Mouse (Mus musculus): ENCODE data around the gene Serpinb8. TPM values are rescaled to one million over a fixed set of nuclear protein-coding genes. Genes with fewer than 3 reads are reported as not detected.

Serpinb8 gene
- polyA plus RNA-seq, 1 experiment: 3.6 TPM

- no peaks in the 10 kb centered on the region for H3K36me3 ChIP-seq (ENCODE audit: control insufficient read depth, insufficient read depth, low read length, poor library complexity, severe bottlenecking)
- H3K9ac ChIP-seq (ENCODE audit: low read depth, poor library complexity, severe bottlenecking): no peak overlapping the region
- no peaks in the 10 kb centered on the region for H3K9me3 ChIP-seq (replicated peaks; ENCODE audit: control insufficient read depth, insufficient read depth, low read length, poor library complexity, severe bottlenecking)
- H3K27me3 ChIP-seq (ENCODE audit: control insufficient read depth, insufficient read depth, low read length, poor library complexity, severe bottlenecking): no peaks in the 10 kb centered on the region
- no peak overlapping the region for H3K4me3 ChIP-seq (ENCODE audit: low read depth, low read length)
- no peaks in the 10 kb centered on the region for H3K4me1 ChIP-seq (ENCODE audit: control insufficient read depth, insufficient read depth, low read length)
- no peak overlapping the region for H3K27ac ChIP-seq (ENCODE audit: insufficient read depth, low read length)
- TF ChIP-seq POLR2A (IDR thresholded peaks at IDR 0.05; ENCODE audit: insufficient read depth, low read length): no peak
- no peak for TF ChIP-seq CTCF (IDR thresholded peaks at IDR 0.05; ENCODE audit: low read depth, low read length)
- TF ChIP-seq EP300 (IDR thresholded peaks at IDR 0.05; ENCODE audit: insufficient read depth, low read depth, low read length): no peak
Measured at GRCm38 (mm10) chr1:107622017-107622416, 32.2 kb downstream of the Serpinb8 start.

GRCm38 (mm10) chr1:107635936-107636335 lies 46.1 kb downstream of the Serpinb8 start:
- no peak for TF ChIP-seq EP300 (IDR thresholded peaks at IDR 0.05; ENCODE audit: insufficient read depth, low read depth, low read length)
- TF ChIP-seq POLR2A (IDR thresholded peaks at IDR 0.05; ENCODE audit: insufficient read depth, low read length): no peak
- no peak for TF ChIP-seq CTCF (IDR thresholded peaks at IDR 0.05; ENCODE audit: low read depth, low read length)
- no peak overlapping the region for H3K9ac ChIP-seq (ENCODE audit: low read depth, poor library complexity, severe bottlenecking)
- no peak overlapping the region for H3K27ac ChIP-seq (ENCODE audit: insufficient read depth, low read length)
- H3K27me3 ChIP-seq (ENCODE audit: control insufficient read depth, insufficient read depth, low read length, poor library complexity, severe bottlenecking): no peaks in the 10 kb centered on the region
- no peaks in the 10 kb centered on the region for H3K36me3 ChIP-seq (ENCODE audit: control insufficient read depth, insufficient read depth, low read length, poor library complexity, severe bottlenecking)
- H3K4me1 ChIP-seq (ENCODE audit: control insufficient read depth, insufficient read depth, low read length): no peaks in the 10 kb centered on the region
- H3K9me3 ChIP-seq (replicated peaks; ENCODE audit: control insufficient read depth, insufficient read depth, low read length, poor library complexity, severe bottlenecking): no peaks in the 10 kb centered on the region
- no peak overlapping the region for H3K4me3 ChIP-seq (ENCODE audit: low read depth, low read length)

GRCm38 (mm10) chr1:107638056-107638455 lies 48.2 kb downstream of the Serpinb8 start:
- TF ChIP-seq CTCF (IDR thresholded peaks at IDR 0.05; ENCODE audit: low read depth, low read length) (no peak), POLR2A (IDR thresholded peaks at IDR 0.05; ENCODE audit: insufficient read depth, low read length) (no peak), EP300 (IDR thresholded peaks at IDR 0.05; ENCODE audit: insufficient read depth, low read depth, low read length) (no peak)
- Histone ChIP-seq H3K4me3 (ENCODE audit: low read depth, low read length) (no peak overlapping the region), H3K27ac (ENCODE audit: insufficient read depth, low read length) (no peak overlapping the region), H3K9ac (ENCODE audit: low read depth, poor library complexity, severe bottlenecking) (no peak overlapping the region), H3K27me3 (ENCODE audit: control insufficient read depth, insufficient read depth, low read length, poor library complexity, severe bottlenecking) (no peaks in the 10 kb centered on the region), H3K4me1 (ENCODE audit: control insufficient read depth, insufficient read depth, low read length) (no peaks in the 10 kb centered on the region), H3K9me3 (replicated peaks; ENCODE audit: control insufficient read depth, insufficient read depth, low read length, poor library complexity, severe bottlenecking) (no peaks in the 10 kb centered on the region), H3K36me3 (ENCODE audit: control insufficient read depth, insufficient read depth, low read length, poor library complexity, severe bottlenecking) (no peaks in the 10 kb centered on the region)

- Histone ChIP-seq H3K27ac (ENCODE audit: insufficient read depth, low read length) (no peak overlapping the region), H3K4me3 (ENCODE audit: low read depth, low read length) (no peak overlapping the region), H3K36me3 (ENCODE audit: control insufficient read depth, insufficient read depth, low read length, poor library complexity, severe bottlenecking) (no peaks in the 10 kb centered on the region), H3K4me1 (ENCODE audit: control insufficient read depth, insufficient read depth, low read length) (no peaks in the 10 kb centered on the region), H3K9ac (ENCODE audit: low read depth, poor library complexity, severe bottlenecking) (no peak overlapping the region), H3K9me3 (replicated peaks; ENCODE audit: control insufficient read depth, insufficient read depth, low read length, poor library complexity, severe bottlenecking) (no peaks in the 10 kb centered on the region), H3K27me3 (ENCODE audit: control insufficient read depth, insufficient read depth, low read length, poor library complexity, severe bottlenecking) (no peaks in the 10 kb centered on the region)
- TF ChIP-seq EP300 (IDR thresholded peaks at IDR 0.05; ENCODE audit: insufficient read depth, low read depth, low read length): no peak
- TF ChIP-seq CTCF (IDR thresholded peaks at IDR 0.05; ENCODE audit: low read depth, low read length): no peak
- no peak for TF ChIP-seq POLR2A (IDR thresholded peaks at IDR 0.05; ENCODE audit: insufficient read depth, low read length)
Measured at GRCm38 (mm10) chr1:107638459-107638858, 48.7 kb downstream of the Serpinb8 start.

- Histone ChIP-seq H3K36me3 (ENCODE audit: control insufficient read depth, insufficient read depth, low read length, poor library complexity, severe bottlenecking) (no peaks in the 10 kb centered on the region), H3K4me3 (ENCODE audit: low read depth, low read length) (no peak overlapping the region), H3K9ac (ENCODE audit: low read depth, poor library complexity, severe bottlenecking) (no peak overlapping the region), H3K27ac (ENCODE audit: insufficient read depth, low read length) (no peak overlapping the region), H3K9me3 (replicated peaks; ENCODE audit: control insufficient read depth, insufficient read depth, low read length, poor library complexity, severe bottlenecking) (no peaks in the 10 kb centered on the region), H3K27me3 (ENCODE audit: control insufficient read depth, insufficient read depth, low read length, poor library complexity, severe bottlenecking) (no peaks in the 10 kb centered on the region; the same call in 1 of the 2 replicates), H3K4me1 (ENCODE audit: control insufficient read depth, insufficient read depth, low read length) (no peaks in the 10 kb centered on the region)
- no peak for TF ChIP-seq POLR2A (IDR thresholded peaks at IDR 0.05; ENCODE audit: insufficient read depth, low read length)
- TF ChIP-seq CTCF (IDR thresholded peaks at IDR 0.05; ENCODE audit: low read depth, low read length): no peak
- TF ChIP-seq EP300 (IDR thresholded peaks at IDR 0.05; ENCODE audit: insufficient read depth, low read depth, low read length): no peak
Measured at GRCm38 (mm10) chr1:107642457-107643118, 52.8 kb downstream of the Serpinb8 start.

- Histone ChIP-seq H3K9ac (ENCODE audit: low read depth, poor library complexity, severe bottlenecking) (no peak overlapping the region), H3K4me3 (ENCODE audit: low read depth, low read length) (no peak overlapping the region), H3K9me3 (replicated peaks; ENCODE audit: control insufficient read depth, insufficient read depth, low read length, poor library complexity, severe bottlenecking) (no peaks in the 10 kb centered on the region), H3K27ac (ENCODE audit: insufficient read depth, low read length) (no peak overlapping the region), H3K27me3 (ENCODE audit: control insufficient read depth, insufficient read depth, low read length, poor library complexity, severe bottlenecking) (no peaks in the 10 kb centered on the region; the same call in 1 of the 2 replicates), H3K36me3 (ENCODE audit: control insufficient read depth, insufficient read depth, low read length, poor library complexity, severe bottlenecking) (no peaks in the 10 kb centered on the region), H3K4me1 (ENCODE audit: control insufficient read depth, insufficient read depth, low read length) (no peaks in the 10 kb centered on the region)
- TF ChIP-seq CTCF (IDR thresholded peaks at IDR 0.05; ENCODE audit: low read depth, low read length) (no peak), POLR2A (IDR thresholded peaks at IDR 0.05; ENCODE audit: insufficient read depth, low read length) (no peak), EP300 (IDR thresholded peaks at IDR 0.05; ENCODE audit: insufficient read depth, low read depth, low read length) (no peak)
Measured at GRCm38 (mm10) chr1:107645086-107645485, 55.3 kb downstream of the Serpinb8 start.

Measured in ES-Bruce4 (cell line).